Mouse (Mus musculus): ENCODE results near the gene Akt3. TPM values are rescaled to one million over a fixed set of nuclear protein-coding genes. Genes with fewer than 3 reads are reported as not detected.

Akt3 gene
- polyA plus RNA-seq, 1 experiment, result 3.6 TPM

DNA sequence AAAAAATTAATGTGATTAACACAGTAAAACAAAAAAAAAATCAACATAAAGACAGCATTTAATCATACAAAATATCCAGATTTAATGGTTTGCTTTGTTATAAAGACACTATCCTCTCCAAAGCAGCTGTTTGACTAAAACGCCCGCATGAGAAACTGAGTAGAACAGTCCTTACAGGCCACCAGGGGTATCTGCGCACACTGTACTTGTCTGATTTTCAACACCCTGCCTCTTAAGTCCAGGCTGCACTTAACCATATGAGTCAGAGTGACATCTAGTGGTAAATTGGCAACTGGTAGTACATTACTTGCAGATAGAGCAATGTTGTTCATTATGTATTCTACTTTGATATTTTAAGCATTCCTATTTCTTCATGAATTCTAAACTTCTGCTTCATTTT, 69.3 kb downstream of the Akt3 start:
- TF ChIP-seq CTCF (conservative IDR thresholded peaks at IDR 0.05; ENCODE audit: insufficient read depth, insufficient read length, low read depth, low read length) (peak; percentile 50), POLR2A (IDR thresholded peaks at IDR 0.05; ENCODE audit: low read depth, low read length) (no peak)
- no peaks in the 10 kb centered on the region for H3K27me3 ChIP-seq (replicated peaks; ENCODE audit: control insufficient read depth, insufficient read depth, low read length)
- H3K27ac ChIP-seq (ENCODE audit: insufficient read depth, low read depth, low read length), result no peak overlapping the region
- no peak overlapping the region for H3K4me3 ChIP-seq (ENCODE audit: insufficient read depth, low read depth, low read length)
- no peaks in the 10 kb centered on the region for H3K4me1 ChIP-seq (ENCODE audit: control insufficient read depth, insufficient read depth, low read length)
- 19% methylated on average over 3 of the region's 3 CpGs for WGBS
- peak; percentile 72 for DNase-seq
- no peaks in the 10 kb centered on the region for H3K36me3 ChIP-seq (ENCODE audit: control insufficient read depth, insufficient read depth, low read length)

DNA sequence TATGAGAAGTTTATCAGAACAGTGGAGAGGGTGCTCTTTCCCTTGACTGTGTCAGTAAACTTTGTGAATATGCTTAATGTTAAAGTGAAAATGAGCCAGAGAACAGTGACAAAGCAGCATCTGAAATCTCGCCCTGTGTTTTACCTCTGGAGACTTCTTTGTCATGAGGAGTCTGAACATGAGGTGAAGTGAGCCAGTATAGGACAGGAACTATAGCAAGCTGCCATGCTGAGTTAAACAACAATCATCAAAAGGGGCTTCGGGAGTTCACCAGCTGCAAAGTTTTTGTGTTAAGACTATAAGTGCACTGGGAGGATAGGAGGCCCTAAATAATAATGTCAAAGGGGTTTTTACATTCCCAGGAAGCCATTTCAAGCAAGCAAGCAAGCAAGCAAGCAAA, 71.3 kb downstream of the Akt3 start:
- no peaks in the 10 kb centered on the region for H3K4me1 ChIP-seq (ENCODE audit: control insufficient read depth, insufficient read depth, low read length)
- DNase-seq, result no peak
- WGBS, result 70% methylated on average over 2 of the region's 2 CpGs
- no peak for TF ChIP-seq POLR2A (IDR thresholded peaks at IDR 0.05; ENCODE audit: low read depth, low read length)
- no peak for TF ChIP-seq CTCF (conservative IDR thresholded peaks at IDR 0.05; ENCODE audit: insufficient read depth, insufficient read length, low read depth, low read length)
- H3K4me3 ChIP-seq (ENCODE audit: insufficient read depth, low read depth, low read length), result no peak overlapping the region
- H3K36me3 ChIP-seq (ENCODE audit: control insufficient read depth, insufficient read depth, low read length), result no peaks in the 10 kb centered on the region
- no peak overlapping the region for H3K27ac ChIP-seq (ENCODE audit: insufficient read depth, low read depth, low read length)
- H3K27me3 ChIP-seq (replicated peaks; ENCODE audit: control insufficient read depth, insufficient read depth, low read length), result no peaks in the 10 kb centered on the region

DNA sequence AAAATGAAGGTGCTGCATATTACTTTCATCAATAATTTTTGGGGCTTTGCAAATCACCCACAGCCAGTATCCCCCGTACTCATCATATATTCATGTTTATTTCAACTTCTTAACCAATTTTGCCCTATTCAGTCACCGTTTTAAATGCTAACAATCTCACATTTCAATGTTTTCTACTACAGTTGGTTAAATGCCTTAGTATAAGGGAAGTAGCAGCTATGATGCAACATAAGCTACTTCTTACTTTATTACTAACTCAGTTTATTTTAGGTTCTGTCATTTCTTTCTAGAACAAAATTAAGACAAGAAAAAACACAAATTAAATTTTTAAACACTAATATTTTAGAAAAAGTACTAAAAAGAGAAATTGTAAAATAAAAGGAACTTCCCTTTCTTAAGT, 78.4 kb downstream of the Akt3 start:
- Histone ChIP-seq H3K4me1 (ENCODE audit: control insufficient read depth, insufficient read depth, low read length) (no peaks in the 10 kb centered on the region), H3K27ac (ENCODE audit: insufficient read depth, low read depth, low read length) (no peak overlapping the region), H3K4me3 (ENCODE audit: insufficient read depth, low read depth, low read length) (no peak overlapping the region), H3K36me3 (ENCODE audit: control insufficient read depth, insufficient read depth, low read length) (no peaks in the 10 kb centered on the region), H3K27me3 (replicated peaks; ENCODE audit: control insufficient read depth, insufficient read depth, low read length) (no peaks in the 10 kb centered on the region)
- no peak for DNase-seq
- 84% methylated on average over 2 of the region's 2 CpGs for WGBS
- TF ChIP-seq POLR2A (IDR thresholded peaks at IDR 0.05; ENCODE audit: low read depth, low read length) (no peak), CTCF (conservative IDR thresholded peaks at IDR 0.05; ENCODE audit: insufficient read depth, insufficient read length, low read depth, low read length) (no peak)

DNA sequence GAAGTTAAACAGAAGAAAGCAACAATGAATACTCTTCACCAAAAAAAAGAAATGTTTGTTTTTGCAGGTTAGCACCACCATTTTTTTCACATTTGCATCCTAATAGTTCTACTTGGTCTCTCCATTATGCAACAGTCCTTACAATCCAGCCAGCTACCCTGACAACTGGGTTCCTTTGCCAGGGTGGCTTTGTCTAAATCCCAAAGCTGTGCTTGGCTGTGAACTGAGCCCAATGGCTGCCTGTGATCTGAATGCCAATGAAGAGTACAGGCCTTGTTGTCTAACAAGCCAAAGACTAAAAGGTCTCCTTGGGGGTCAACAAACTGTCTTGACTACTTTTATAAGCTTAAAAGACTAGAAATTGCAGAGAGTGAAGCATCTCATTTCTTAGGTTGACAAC, 82.6 kb downstream of the Akt3 start:
- Histone ChIP-seq H3K4me1 (ENCODE audit: control insufficient read depth, insufficient read depth, low read length) (no peaks in the 10 kb centered on the region), H3K36me3 (ENCODE audit: control insufficient read depth, insufficient read depth, low read length) (no peaks in the 10 kb centered on the region), H3K27me3 (replicated peaks; ENCODE audit: control insufficient read depth, insufficient read depth, low read length) (no peaks in the 10 kb centered on the region), H3K27ac (ENCODE audit: insufficient read depth, low read depth, low read length) (no peak overlapping the region), H3K4me3 (ENCODE audit: insufficient read depth, low read depth, low read length) (no peak overlapping the region)
- DNase-seq, result no peak
- TF ChIP-seq CTCF (conservative IDR thresholded peaks at IDR 0.05; ENCODE audit: insufficient read depth, insufficient read length, low read depth, low read length), result no peak
- no peak for TF ChIP-seq POLR2A (IDR thresholded peaks at IDR 0.05; ENCODE audit: low read depth, low read length)

DNA sequence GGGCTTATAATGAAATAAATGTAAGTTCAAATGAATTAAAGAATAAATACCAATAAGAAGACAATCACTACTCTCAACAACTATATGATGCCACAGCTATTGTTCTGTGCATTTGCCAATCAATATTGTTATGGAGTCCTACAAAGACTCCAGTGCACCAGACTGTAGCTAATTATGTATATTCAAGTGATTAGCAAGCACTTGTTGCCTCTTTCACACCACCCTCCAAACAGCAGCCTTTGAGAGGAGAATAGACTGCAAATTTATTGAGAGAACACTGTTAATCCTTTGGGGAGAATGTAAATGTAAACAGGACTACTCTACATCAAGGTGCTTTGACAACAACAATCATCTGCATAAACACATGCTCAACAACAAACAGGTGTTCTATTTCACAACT, 86.7 kb downstream of the Akt3 start:
- Histone ChIP-seq H3K27ac (ENCODE audit: insufficient read depth, low read depth, low read length) (no peak overlapping the region), H3K27me3 (replicated peaks; ENCODE audit: control insufficient read depth, insufficient read depth, low read length) (no peaks in the 10 kb centered on the region), H3K36me3 (ENCODE audit: control insufficient read depth, insufficient read depth, low read length) (no peaks in the 10 kb centered on the region), H3K4me3 (ENCODE audit: insufficient read depth, low read depth, low read length) (no peak overlapping the region), H3K4me1 (ENCODE audit: control insufficient read depth, insufficient read depth, low read length) (no peaks in the 10 kb centered on the region)
- TF ChIP-seq POLR2A (IDR thresholded peaks at IDR 0.05; ENCODE audit: low read depth, low read length) (no peak), CTCF (conservative IDR thresholded peaks at IDR 0.05; ENCODE audit: insufficient read depth, insufficient read length, low read depth, low read length) (no peak)
- DNase-seq, result no peak

DNA sequence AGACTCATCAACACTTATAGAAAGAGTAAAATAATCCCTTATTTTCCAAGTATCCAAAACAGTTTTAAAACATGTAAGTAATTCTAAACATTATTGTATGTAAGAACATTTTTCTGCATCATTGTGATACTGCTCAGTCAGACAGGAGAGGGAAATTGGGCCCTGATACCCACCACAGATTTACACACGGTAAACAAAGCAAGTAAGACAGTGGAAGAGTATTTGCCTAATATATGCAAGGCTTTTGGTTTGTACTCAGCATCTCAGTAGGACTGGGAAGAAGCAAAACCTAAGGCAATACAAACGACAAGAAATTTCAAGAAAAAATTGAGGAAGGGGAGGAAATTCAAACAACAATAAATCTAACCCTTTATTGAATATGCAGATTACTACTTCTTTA, 92.2 kb downstream of the Akt3 start:
- Histone ChIP-seq H3K27ac (ENCODE audit: insufficient read depth, low read depth, low read length) (no peak overlapping the region), H3K4me3 (ENCODE audit: insufficient read depth, low read depth, low read length) (no peak overlapping the region), H3K4me1 (ENCODE audit: control insufficient read depth, insufficient read depth, low read length) (no peaks in the 10 kb centered on the region), H3K27me3 (replicated peaks; ENCODE audit: control insufficient read depth, insufficient read depth, low read length) (no peaks in the 10 kb centered on the region), H3K36me3 (ENCODE audit: control insufficient read depth, insufficient read depth, low read length) (no peaks in the 10 kb centered on the region)
- TF ChIP-seq CTCF (conservative IDR thresholded peaks at IDR 0.05; ENCODE audit: insufficient read depth, insufficient read length, low read depth, low read length), result no peak
- no peak for TF ChIP-seq POLR2A (IDR thresholded peaks at IDR 0.05; ENCODE audit: low read depth, low read length)
- DNase-seq, result no peak
- WGBS, result 60% methylated on average over 2 of the region's 2 CpGs

DNA sequence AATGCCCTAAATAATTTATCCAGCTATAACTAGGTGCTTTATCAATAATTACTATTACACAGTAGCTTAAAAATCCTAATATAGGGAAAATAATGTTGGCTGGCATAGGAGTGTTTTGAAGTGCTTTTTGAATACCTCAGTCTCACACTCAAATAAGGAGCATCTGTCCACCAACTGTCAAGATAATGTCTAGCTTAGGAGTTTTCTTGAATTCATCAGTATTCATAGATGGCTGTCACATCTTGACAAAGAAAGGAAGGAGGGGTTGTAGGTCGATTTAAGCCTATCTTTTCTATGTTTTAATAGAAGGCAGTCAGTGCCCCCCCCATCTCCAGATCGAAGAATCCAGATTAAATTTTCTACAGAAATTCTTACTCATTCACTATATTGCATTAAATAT, 92.7 kb downstream of the Akt3 start:
- no peaks in the 10 kb centered on the region for H3K36me3 ChIP-seq (ENCODE audit: control insufficient read depth, insufficient read depth, low read length)
- no peak for TF ChIP-seq POLR2A (IDR thresholded peaks at IDR 0.05; ENCODE audit: low read depth, low read length)
- no peak for TF ChIP-seq CTCF (conservative IDR thresholded peaks at IDR 0.05; ENCODE audit: insufficient read depth, insufficient read length, low read depth, low read length)
- WGBS, result 89% methylated on average over 2 of the region's 2 CpGs
- no peaks in the 10 kb centered on the region for H3K4me1 ChIP-seq (ENCODE audit: control insufficient read depth, insufficient read depth, low read length)
- no peak overlapping the region for H3K4me3 ChIP-seq (ENCODE audit: insufficient read depth, low read depth, low read length)
- no peak for DNase-seq
- H3K27me3 ChIP-seq (replicated peaks; ENCODE audit: control insufficient read depth, insufficient read depth, low read length), result no peaks in the 10 kb centered on the region
- no peak overlapping the region for H3K27ac ChIP-seq (ENCODE audit: insufficient read depth, low read depth, low read length)
